Mouse (Mus musculus) adrenal gland, adult 8-10 months (tissue): ENCODE data around the gene Tmem79. TPM values are rescaled to one million over a fixed set of nuclear protein-coding genes. Genes with fewer than 3 reads are reported as not detected.
A peak's percentile ranks its signal among the peaks of the same experiment; 100 is the strongest.
"Not testable (repeated sequence)": the region's sequence is repeated elsewhere in the genome, so short reads cannot be mapped to it uniquely, and the experiment has no call there.

Experiments used
- DNase-seq: peaks from one replicate; pipeline ENCODE4 v3.0.0; 2022
- total RNA-seq, 4 experiments: library from RNA; stranded (reverse); gene quantifications; 2 replicates each; pipeline ENCODE4 v1.2.4; 2022

The Tmem79 gene
- 1 to 10 TPM; 4.4 to 7.1 (median 5.9) TPM for total RNA-seq

DNA sequence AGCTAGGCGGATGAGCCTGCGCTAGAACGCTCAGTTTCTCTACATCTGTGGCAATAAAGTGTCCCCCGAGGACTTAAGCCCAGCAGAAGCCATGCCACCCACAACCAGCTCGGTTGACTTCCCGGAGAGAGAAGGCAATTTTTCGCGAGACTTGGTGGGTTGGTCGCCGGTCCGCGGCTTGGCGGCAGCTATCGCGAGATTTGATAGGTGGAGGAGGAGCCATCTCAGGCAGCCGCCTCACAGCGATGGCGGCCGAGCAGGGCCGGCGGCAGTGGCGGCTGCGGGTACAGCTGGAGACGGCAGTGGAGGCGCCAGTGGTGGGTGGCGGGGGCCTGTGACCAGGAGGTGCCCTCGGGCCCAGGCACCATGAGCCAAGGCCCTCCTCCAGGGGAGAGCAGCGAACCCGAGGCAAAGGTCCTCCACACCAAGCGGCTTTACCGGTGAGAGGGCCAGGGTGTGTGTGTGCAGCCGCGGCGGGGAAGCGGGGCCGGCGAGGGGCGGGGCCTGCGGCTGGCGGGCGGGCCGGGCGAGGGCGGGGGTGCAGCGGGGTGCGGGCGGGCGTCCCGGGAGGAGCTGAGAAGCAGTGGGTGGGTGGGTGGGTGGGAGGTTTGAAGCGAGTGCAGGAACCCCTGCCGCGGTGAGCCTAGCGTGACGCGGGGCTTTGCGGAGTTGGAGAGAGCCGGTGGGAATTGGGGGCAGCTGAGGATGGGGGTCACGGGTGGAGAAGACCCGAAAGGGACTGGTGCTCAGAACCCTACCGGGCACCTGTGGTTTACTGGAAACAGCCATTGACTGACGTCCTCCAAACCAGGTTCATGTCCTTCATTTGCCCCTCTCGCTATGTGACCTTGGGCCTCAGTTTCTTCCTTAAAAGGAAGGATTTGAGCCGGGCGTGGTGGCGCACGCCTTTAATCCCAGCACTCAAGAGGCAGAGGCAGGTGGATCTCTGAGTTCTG, at the start of gene Tmem79, which contains the start of gene Smg5:
TSS of gene Tmem79 (minus strand) at position 91 of the 956 bp plus-strand sequence.
TSS of gene Smg5 (plus strand) at position 203 of the 956 bp plus-strand sequence.
- DNase-seq = peak; percentile 95

GRCm38 (mm10) chr3:88384364-88384763, 48.4 kb upstream of the Tmem79 start, which contains the start of gene Bglap:
Gene Bglap, minus strand, starts transcription at chr3:88384464.
- no peak for DNase-seq

DNA sequence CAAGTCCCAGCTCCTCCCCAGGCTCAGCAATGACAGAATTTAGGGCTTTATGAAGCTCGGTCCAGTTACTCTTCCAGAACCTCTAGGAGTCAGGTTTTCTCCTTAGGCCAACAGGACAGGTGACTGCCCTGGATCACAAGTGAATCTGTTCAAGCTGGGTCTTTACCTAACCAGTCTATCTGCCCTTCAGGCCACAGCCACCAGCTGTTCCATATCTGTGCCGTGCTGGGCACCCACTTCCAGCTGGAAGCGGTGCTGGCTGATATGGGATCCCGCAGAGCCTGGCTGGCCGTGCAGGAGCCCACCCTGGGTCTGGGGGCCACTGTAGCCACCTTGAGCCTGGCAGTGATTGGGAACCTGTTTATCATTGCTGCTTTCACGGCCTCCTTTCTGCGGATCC, 46.4 kb upstream of the Tmem79 start:
- not testable (repeated sequence) for DNase-seq

DNA sequence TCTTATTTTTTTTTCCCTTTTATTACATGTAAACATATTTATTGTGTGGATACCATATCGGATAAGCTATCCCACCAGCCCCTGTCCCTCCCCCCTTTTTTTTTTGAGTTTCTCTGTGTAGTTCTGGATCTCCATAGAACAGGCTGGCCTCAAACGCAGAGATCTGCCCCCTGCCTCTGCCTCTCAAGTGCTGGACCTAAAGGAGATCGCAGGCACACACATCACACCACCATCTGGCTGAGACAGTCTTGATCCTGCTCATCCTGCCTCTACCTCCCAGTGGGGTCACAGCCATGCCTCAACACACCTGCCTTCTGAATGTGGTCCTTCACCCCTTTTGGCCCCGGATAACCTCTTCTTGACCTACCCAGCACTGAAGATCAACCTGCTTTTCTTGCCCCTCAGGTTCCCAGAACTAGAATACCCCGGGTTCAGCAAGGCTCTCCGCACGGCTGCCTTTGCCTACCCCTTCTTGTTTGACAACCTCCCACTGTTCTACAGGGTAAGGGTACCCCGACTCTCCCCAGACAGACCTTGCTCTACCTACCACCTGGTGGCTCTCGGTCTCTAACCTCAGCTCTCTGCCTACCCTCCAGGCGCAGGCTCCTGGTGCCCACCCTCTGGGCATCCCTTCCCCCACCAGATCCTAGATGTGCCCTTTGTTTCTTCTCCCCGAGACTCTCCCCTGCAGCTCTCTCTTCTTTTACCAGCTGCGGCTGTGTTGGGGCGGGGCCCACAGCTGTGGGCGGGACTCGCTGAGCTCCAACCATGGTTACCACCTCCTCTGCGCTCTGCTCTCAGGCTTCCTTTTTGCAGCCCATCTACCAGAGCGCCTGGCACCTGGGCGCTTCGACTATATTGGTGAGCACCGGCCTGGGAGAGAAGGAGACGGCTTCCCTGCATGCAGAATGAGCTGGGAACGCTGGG, 45.7 kb upstream of the Tmem79 start:
- not testable (repeated sequence) for DNase-seq

DNA sequence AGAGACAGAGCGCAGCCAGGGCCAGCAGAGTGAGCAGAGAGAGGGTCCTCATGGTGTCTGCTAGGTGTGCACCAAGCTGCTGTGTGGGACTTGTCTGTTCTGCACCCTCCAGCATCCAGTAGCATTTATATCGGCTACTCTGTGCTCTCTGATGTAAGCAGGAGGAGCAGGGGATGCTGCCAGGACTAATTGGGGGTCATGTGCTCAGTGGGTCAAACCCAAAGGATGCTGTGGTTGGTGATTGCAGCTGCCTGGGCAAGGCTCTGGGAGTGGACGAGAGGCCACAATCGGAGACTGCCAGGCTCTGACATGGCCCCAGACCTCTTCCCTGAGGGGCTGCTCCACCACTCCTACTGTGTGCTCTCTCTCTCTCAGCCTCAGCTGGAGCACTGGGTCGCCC, 42.7 kb upstream of the Tmem79 start, which contains the start of gene Bglap2:
TSS of gene Bglap2 (minus strand) at position 101 of the 400 bp plus-strand sequence.
- DNase-seq = not testable (repeated sequence)

DNA sequence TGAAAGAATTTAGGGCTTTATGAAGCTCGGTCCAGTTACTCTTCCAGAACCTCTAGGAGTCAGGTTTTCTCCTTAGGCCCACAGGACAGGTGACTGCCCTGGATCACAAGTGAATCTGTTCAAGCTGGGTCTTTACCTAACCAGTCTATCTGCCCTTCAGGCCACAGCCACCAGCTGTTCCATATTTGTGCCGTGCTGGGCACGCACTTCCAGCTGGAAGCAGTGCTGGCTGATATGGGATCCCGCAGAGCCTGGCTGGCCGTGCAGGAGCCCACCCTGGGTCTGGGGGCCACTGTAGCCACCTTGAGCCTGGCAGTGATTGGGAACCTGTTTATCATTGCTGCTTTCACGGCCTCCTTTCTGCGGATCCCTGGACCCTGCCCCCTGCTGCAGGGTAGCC, 40.7 kb upstream of the Tmem79 start:
- DNase-seq = not testable (repeated sequence)

DNA sequence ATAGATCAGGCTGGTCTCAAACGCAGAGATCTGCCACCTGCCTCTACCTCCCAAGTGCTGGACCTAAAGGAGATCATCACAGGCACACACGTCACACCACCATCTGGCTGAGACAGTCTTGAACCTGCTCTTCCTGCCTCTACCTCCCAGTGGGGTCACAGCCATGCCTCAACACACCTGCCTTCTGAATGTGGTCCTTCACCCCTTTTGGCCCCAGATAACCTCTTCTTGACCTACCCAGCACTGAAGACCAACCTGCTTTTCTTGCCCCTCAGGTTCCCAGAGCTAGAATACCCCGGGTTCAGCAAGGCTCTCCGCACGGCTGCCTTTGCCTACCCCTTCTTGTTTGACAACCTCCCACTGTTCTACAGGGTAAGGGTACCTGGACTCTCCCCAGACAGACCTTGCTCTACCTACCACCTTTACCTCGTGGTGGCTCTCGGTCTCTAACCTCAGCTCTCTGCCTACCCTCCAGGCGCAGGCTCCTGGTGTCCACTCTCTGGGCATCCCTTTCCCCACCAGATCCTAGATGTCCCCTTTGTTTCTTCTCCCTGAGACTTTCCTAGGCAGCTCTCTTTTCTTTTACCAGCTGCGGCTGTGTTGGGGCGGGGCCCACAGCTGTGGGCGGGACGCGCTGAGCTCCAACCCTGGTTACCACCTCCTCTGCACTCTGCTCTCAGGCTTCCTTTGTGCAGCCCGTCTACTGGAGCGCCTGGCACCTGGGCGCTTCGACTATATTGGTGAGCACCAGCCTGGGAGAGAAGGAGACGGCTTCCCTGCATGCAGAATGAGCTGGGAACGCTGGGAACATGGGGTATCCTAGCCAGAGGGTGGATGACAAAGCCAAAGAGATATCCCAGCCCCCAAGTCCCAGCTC, 40.0 kb upstream of the Tmem79 start:
- not testable (repeated sequence) for DNase-seq

DNA sequence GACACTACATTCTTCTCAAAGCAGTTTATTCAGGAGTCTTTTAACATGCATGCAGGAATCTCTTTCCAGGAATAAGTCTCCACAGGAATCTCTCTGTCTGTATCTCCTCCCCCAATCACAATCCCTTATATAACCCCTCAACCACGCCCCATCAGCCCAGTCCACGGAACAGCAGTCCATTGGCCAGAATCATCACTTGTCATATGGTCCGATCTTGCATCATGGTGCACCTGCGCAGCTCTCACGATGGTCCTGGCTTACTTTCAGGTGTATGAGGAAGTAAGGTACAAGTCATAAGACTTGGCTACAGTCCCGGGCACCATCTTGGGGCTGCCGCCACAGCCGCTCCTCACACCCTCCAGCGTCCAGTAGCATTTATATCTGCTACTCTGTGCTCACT, 36.7 kb upstream of the Tmem79 start, which contains the start of gene Bglap3:
TSS of gene Bglap3 (minus strand) at position 101 of the 400 bp plus-strand sequence.
- not testable (repeated sequence) for DNase-seq

GRCm38 (mm10) chr3:88368511-88368910, 32.6 kb upstream of the Tmem79 start:
- not testable (repeated sequence) for DNase-seq

DNA sequence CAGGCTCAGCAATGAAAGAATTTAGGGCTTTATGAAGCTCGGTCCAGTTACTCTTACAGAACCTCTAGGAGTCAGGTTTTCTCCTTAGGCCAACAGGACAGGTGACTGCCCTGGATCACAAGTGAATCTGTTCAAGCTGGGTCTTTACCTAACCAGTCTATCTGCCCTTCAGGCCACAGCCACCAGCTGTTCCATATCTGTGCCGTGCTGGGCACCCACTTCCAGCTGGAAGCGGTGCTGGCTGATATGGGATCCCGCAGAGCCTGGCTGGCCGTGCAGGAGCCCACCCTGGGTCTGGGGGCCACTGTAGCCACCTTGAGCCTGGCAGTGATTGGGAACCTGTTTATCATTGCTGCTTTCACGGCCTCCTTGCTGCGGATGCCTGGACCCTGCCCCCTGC, 31.6 kb upstream of the Tmem79 start:
- DNase-seq = not testable (repeated sequence)

DNA sequence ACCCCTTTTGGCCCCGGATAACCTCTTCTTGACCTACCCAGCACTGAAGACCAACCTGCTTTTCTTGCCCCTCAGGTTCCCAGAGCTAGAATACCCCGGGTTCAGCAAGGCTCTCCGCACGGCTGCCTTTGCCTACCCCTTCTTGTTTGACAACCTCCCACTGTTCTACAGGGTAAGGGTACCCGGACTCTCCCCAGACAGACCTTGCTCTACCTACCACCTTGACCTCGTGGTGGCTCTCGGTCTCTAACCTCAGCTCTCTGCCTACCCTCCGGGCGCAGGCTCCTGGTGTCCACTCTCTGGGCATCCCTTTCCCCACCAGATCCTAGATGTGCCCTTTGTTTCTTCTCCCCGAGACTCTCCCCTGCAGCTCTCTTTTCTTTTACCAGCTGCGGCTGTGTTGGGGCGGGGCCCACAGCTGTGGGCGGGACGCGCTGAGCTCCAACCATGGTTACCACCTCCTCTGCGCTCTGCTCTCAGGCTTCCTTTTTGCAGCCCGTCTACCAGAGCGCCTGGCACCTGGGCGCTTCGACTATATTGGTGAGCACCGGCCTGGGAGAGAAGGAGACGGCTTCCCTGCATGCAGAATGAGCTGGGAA, 31.0 kb upstream of the Tmem79 start:
- not testable (repeated sequence) for DNase-seq

GRCm38 (mm10) chr3:88365705-88366361, 29.9 kb upstream of the Tmem79 start:
- no peak for DNase-seq

DNA sequence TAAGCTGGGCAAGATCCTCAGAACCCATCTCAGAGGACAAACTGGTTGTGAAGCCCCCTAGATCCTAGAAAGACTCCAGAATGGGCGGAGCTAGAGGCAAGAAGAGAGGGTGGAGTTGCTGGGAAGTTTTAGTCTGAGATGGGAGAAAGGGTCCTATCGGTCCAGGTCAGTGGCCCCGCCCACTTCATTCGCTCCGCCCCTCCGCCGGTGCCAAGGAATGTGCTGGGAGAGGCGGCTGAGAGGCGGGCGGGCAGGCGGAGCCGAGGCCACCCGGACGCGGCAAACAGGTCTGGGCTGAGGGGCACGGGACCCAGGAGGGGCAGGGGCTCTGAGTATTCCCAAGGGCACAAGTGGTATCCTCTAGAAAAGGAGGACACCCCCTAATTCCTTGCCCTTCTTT, 28.4 kb upstream of the Tmem79 start, which contains the start of gene Paqr6:
TSS of gene Paqr6 (plus strand) at position 248 of the 400 bp plus-strand sequence.
- peak; percentile 37 for DNase-seq

DNA sequence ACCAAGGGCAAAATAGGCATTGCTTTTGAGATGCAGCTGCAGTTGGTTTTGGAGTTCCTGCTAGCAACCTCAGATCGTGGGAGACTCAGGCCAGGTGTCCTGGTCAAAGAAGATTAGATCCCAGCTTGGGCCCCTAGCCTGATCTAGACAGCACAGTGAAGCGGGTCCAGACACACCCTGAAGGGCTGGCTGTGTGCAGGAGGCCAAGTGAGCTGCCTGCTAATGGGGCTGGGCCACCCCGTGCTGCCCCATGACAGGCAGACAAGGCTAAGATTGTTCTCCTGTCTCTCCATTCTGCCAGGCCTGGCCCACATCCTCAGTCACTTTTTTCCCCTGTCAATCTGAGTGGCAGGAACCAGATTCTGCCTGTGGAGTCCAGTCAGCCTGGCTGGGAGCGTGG, 27.8 kb upstream of the Tmem79 start:
- no peak for DNase-seq

- no peak for DNase-seq
These were observed 25.8 kb upstream of the Tmem79 start for GRCm38 (mm10) chr3:88361612-88362313.

DNA sequence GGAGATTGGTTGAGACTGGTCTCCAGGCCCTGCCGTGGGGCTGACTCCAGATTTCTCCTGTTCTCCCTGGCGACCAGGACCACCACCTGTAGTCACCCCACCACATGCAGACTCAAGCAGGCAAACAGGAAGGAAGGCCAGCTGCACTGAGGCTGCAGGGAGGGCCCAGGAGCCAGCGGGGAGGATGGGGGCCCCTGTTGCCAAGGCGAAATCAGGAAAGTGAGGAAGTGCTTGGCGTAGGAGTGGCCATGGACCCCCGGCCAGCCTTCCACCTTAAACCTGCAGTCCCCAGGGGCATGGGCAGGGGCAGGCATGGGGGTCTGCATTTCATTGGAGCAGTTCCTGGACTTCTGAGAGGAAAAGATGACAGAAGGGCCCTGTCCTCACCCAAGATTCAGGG, 25.1 kb upstream of the Tmem79 start:
- no peak for DNase-seq

DNA sequence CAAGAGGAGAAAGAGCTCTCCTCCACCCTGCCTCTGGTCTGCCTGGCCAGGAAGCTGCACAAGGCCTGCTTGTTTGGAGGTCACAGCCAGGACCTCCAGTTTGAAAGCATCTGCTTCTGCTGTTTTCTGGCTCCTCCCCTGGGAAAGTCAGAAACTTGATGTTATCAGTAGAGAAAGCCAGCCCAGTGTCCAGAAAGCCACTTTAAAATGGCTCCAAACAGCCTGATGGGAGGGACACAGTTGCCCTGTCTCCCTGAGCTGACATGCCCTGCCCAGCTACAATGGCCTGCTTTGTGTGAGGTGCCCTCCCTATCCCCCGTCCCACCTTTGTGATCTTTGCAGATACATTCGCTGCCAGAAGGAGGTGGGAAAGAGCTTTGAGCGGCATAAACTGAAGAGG, 24.0 kb upstream of the Tmem79 start:
- no peak for DNase-seq

GRCm38 (mm10) chr3:88359584-88359983, 23.6 kb upstream of the Tmem79 start:
- no peak for DNase-seq

GRCm38 (mm10) chr3:88354396-88355165, 18.6 kb upstream of the Tmem79 start:
- peak; percentile 61 for DNase-seq
